Mouse (Mus musculus): ENCODE measurements around the gene Fmo1. TPM values are rescaled to one million over a fixed set of nuclear protein-coding genes. Genes with fewer than 3 reads are reported as not detected.

Gene Fmo1
- polyA plus RNA-seq (2015; fragmentation: Nextera tagmentation; extraction: Ambion mirVana): 39.6 and 42.2 TPM in 2 replicates

DNA sequence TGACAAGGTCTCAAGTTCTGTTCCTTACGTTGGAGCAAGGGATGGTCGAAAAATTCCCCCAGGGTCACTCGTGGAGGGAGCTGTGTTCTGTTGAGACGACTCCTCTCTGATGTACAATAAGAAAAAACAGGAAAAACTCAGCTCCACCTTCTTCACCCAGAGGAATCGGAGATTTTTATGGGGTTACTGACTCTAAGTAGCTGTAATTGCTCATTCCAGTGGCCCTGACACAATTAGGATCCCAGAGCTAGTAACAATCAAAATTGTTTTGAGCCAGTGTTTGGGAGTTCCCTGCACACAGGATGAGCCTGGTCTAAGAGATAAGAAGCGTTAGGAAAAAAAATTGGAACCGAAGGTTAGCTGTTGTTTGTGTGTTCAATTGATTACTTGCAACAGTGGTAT lies at the start of gene Fmo1:
TSS of gene Fmo1 (minus strand) at position 331 of the 402 bp plus-strand sequence.
- Histone ChIP-seq H3K4me1 (ENCODE audit: control insufficient read depth, insufficient read depth, low read depth, low read length) (no peaks in the 10 kb centered on the region), H3K27ac (ENCODE audit: low read depth, low read length) (no peak within 1 kb of the TSS), H3K4me3 (ENCODE audit: low read length) (no peak within 1 kb of the TSS), H3K27me3 (replicated peaks; ENCODE audit: control insufficient read depth, insufficient read depth, low read length) (no peaks in the 10 kb centered on the region), H3K9me3 (ENCODE audit: control insufficient read depth, low read length) (peaks cover 3% of the 10 kb centered on the region; the same call in 1 of the 2 replicates), H3K36me3 (ENCODE audit: control insufficient read depth, insufficient read depth, low read length) (no peaks in the 10 kb centered on the region), H3K4me2 (ENCODE audit: low read length) (no peak within 1 kb of the TSS), H3K9ac (ENCODE audit: low read depth, low read length) (no peak within 1 kb of the TSS)
- whole genome bisulfite sequencing: 79% methylated on average over 7 of the region's 7 CpGs
- ATAC-seq: no peak

DNA sequence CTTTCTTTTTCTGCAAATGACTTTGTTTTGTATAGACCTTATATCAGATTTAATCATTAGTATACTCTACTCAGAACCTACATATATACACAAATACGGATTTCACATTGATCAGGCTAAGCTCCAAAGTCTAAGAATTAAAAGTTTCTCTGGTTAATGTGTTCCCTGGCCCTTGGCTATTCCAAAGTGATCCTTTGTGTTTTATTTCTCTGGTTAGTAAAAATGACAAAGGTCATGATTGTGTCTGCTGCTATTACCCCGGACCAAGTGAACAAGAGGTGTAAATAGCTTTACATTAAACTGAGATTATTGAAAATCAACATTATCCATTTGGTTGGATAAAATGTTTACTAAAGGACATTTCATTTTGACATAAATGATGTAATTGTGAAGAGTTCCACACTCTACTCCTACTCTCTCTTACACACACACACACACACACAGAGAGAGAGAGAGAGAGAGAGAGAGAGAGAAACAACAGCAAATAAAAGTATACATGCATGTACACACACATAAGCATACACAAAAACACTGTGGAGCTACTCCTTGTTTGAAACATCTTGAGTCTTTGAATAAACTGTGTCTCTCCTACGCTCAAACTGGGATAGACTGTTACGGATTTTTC lies 48.6 kb upstream of the Fmo1 start:
- no peak overlapping the region for H3K4me2 ChIP-seq (ENCODE audit: low read length)
- H3K36me3 ChIP-seq (ENCODE audit: control insufficient read depth, insufficient read depth, low read length): no peaks in the 10 kb centered on the region
- WGBS: 91% methylated on average over 4 of the region's 4 CpGs
- H3K27me3 ChIP-seq (replicated peaks; ENCODE audit: control insufficient read depth, insufficient read depth, low read length): no peaks in the 10 kb centered on the region
- no peak overlapping the region for H3K27ac ChIP-seq (ENCODE audit: low read depth, low read length)
- H3K9me3 ChIP-seq (ENCODE audit: control insufficient read depth, low read length): no peaks in the 10 kb centered on the region
- H3K4me1 ChIP-seq (ENCODE audit: control insufficient read depth, insufficient read depth, low read depth, low read length): no peaks in the 10 kb centered on the region
- no peak overlapping the region for H3K9ac ChIP-seq (ENCODE audit: low read depth, low read length)
- H3K4me3 ChIP-seq (ENCODE audit: low read length): no peak overlapping the region
- ATAC-seq: no peak

DNA sequence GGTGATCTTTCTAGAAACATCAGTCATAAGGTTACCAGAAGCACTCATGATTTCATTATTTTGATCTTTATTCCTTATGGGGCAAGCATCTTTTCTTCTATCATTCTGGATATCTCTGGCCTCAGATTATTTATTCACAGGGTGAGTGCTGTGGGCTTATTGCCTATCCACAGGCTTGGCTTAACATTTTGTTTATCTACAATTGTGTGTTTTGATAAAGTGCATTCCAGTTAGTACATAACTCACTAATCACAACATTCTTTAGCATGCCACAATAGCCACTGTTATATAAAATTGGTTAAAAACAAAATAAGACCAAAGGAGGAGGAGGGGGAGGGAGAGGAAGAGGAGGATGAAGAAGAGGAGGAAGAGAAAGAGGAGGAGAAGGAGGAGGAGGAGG lies 45.7 kb upstream of the Fmo1 start:
- H3K4me3 ChIP-seq (ENCODE audit: low read length): no peak overlapping the region
- no peaks in the 10 kb centered on the region for H3K27me3 ChIP-seq (replicated peaks; ENCODE audit: control insufficient read depth, insufficient read depth, low read length)
- no peak overlapping the region for H3K9ac ChIP-seq (ENCODE audit: low read depth, low read length)
- no peaks in the 10 kb centered on the region for H3K9me3 ChIP-seq (ENCODE audit: control insufficient read depth, low read length)
- no peaks in the 10 kb centered on the region for H3K36me3 ChIP-seq (ENCODE audit: control insufficient read depth, insufficient read depth, low read length)
- no peak overlapping the region for H3K4me2 ChIP-seq (ENCODE audit: low read length)
- no peak overlapping the region for H3K27ac ChIP-seq (ENCODE audit: low read depth, low read length)
- no peak for ATAC-seq
- no peaks in the 10 kb centered on the region for H3K4me1 ChIP-seq (ENCODE audit: control insufficient read depth, insufficient read depth, low read depth, low read length)

DNA sequence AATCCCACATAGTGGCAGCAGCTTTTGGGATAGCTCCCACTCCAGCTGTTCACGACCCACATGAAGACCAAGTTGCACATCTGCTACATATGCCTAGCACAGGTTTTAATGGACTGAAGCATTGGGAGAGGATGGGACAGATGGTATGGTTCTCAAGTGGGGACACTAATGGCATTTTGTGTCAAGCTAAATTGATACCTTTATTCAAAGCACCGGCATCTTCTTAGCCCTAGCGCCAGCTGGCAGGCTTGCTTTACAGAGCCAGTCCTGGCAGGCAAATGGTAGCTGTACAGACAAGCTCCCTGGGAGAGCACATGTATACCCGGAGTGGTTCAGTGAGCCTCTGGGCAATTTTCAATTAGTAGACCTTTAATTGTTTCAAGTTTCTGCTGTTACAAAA lies 35.5 kb upstream of the Fmo1 start:
- Histone ChIP-seq H3K4me1 (ENCODE audit: control insufficient read depth, insufficient read depth, low read depth, low read length) (no peaks in the 10 kb centered on the region), H3K4me3 (ENCODE audit: low read length) (no peak overlapping the region), H3K9me3 (ENCODE audit: control insufficient read depth, low read length) (no peaks in the 10 kb centered on the region), H3K9ac (ENCODE audit: low read depth, low read length) (no peak overlapping the region), H3K27ac (ENCODE audit: low read depth, low read length) (no peak overlapping the region), H3K4me2 (ENCODE audit: low read length) (no peak overlapping the region), H3K36me3 (ENCODE audit: control insufficient read depth, insufficient read depth, low read length) (no peaks in the 10 kb centered on the region), H3K27me3 (replicated peaks; ENCODE audit: control insufficient read depth, insufficient read depth, low read length) (no peaks in the 10 kb centered on the region)
- peak; percentile 95 for ATAC-seq
- 45% methylated on average over 4 of the region's 4 CpGs for WGBS

DNA sequence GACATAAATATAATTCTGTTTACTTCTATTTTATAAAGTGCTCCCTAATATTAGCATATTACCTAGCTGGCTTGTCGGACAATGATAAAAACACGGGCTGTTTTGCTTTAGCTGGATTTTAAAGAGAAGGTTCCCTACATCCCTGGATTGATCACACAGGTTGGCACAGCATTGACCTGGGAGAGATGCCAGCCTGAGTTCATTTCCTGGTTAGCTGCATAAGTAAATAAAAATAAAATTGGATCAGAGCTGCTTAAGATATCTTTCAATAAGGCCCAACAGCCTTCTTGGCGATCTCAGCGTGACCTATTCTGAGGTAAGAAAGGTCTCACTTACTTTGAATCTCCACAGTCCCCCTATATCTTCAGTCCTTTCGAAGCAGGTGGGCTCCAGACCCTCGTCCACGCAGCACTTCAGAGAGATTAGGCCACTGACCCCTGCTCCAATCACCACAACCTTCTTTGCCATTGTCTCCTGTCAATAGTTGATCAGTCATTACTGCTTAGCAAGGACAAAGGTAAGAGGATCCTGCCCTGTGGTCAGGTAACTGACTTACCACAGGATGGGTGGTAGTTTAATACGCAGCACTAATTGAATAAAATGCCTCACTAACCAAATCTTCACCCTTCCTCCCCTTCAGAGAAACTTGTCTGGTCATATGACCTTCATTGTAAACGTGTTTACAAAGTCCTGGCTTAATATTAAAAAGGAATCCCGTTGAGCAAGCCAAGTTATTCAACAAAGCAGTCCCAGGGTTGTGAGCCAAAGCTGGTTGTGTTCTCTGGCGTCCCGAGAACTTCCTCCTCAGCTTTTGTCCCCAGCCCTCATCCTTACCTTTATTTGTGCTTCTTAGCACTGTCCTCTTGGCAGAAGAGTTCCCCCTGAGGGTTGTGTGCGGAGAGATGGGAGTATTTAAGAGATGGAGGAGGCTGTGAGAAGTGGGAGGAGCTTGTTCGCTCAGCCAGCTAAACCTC lies 31.7 kb upstream of the Fmo1 start, which contains the start of gene Fmo2:
TSS of gene Fmo2 (minus strand) at position 889 of the 974 bp plus-strand sequence.
- no peaks in the 10 kb centered on the region for H3K9me3 ChIP-seq (ENCODE audit: control insufficient read depth, low read length)
- WGBS: 76% methylated on average over 14 of the region's 14 CpGs
- ATAC-seq: no peak

DNA sequence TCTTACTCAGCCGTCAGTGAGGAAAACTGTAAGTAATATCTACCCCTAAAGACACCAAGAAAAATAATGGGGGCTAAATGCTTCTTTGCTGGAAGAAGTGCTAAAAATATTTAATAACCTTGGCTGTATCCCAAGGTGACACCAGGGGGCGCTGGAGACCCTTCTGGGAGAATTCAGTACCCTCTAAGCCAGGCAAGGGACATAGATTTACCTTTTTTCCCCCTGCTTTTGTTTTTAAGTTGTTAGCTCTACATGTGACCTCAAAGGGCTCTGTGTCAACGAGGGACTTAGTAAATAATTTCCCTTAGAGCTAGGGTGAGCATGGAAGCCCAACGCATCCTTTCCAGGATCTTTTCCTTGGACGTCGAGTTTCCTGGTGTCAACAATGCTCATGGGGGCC lies 29.5 kb upstream of the Fmo1 start:
- Histone ChIP-seq H3K9me3 (ENCODE audit: control insufficient read depth, low read length) (no peaks in the 10 kb centered on the region), H3K4me1 (ENCODE audit: control insufficient read depth, insufficient read depth, low read depth, low read length) (no peaks in the 10 kb centered on the region), H3K9ac (ENCODE audit: low read depth, low read length) (no peak overlapping the region), H3K27ac (ENCODE audit: low read depth, low read length) (no peak overlapping the region), H3K4me2 (ENCODE audit: low read length) (no peak overlapping the region), H3K4me3 (ENCODE audit: low read length) (no peak overlapping the region), H3K27me3 (replicated peaks; ENCODE audit: control insufficient read depth, insufficient read depth, low read length) (no peaks in the 10 kb centered on the region), H3K36me3 (ENCODE audit: control insufficient read depth, insufficient read depth, low read length) (no peaks in the 10 kb centered on the region)
- 43% methylated on average over 6 of the region's 6 CpGs for WGBS
- no peak for ATAC-seq

More for the DNA sequence above, 31.7 kb upstream of the Fmo1 start, which contains the start of gene Fmo2:
- H3K36me3 ChIP-seq (ENCODE audit: control insufficient read depth, insufficient read depth, low read length): no peaks in the 10 kb centered on the region
- H3K4me1 ChIP-seq (ENCODE audit: control insufficient read depth, insufficient read depth, low read depth, low read length): no peaks in the 10 kb centered on the region
- H3K27ac ChIP-seq (ENCODE audit: low read depth, low read length): no peak within 1 kb of the TSS
- H3K4me3 ChIP-seq (ENCODE audit: low read length): no peak within 1 kb of the TSS
- no peak within 1 kb of the TSS for H3K9ac ChIP-seq (ENCODE audit: low read depth, low read length)
- no peaks in the 10 kb centered on the region for H3K27me3 ChIP-seq (replicated peaks; ENCODE audit: control insufficient read depth, insufficient read depth, low read length)
- H3K4me2 ChIP-seq (ENCODE audit: low read length): no peak within 1 kb of the TSS

DNA sequence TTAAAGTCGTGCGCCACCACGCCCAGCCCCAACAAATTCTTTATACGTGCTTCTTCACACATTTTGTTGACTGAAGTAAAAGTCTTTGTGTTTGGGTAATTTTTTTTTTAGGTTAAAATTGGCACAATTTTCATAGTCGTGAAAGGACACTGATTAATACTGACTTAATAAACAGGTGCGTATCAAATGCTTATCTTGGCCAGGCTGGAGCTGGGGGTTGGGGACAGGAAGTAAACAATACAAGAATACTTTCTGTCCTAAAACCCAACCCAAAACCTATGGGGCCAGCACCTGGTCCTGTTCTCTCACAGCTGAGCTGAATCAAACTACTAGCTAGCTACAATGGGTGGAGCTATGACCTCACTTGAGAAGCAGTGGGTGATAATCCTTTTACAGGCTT lies 26.6 kb upstream of the Fmo1 start:
- no peak for ATAC-seq
- 92% methylated on average over 6 of the region's 6 CpGs for WGBS
- no peaks in the 10 kb centered on the region for H3K27me3 ChIP-seq (replicated peaks; ENCODE audit: control insufficient read depth, insufficient read depth, low read length)
- H3K4me3 ChIP-seq (ENCODE audit: low read length): no peak overlapping the region
- H3K9me3 ChIP-seq (ENCODE audit: control insufficient read depth, low read length): no peaks in the 10 kb centered on the region
- no peak overlapping the region for H3K4me2 ChIP-seq (ENCODE audit: low read length)
- no peak overlapping the region for H3K27ac ChIP-seq (ENCODE audit: low read depth, low read length)
- H3K9ac ChIP-seq (ENCODE audit: low read depth, low read length): no peak overlapping the region
- no peaks in the 10 kb centered on the region for H3K36me3 ChIP-seq (ENCODE audit: control insufficient read depth, insufficient read depth, low read length)
- H3K4me1 ChIP-seq (ENCODE audit: control insufficient read depth, insufficient read depth, low read depth, low read length): no peaks in the 10 kb centered on the region

DNA sequence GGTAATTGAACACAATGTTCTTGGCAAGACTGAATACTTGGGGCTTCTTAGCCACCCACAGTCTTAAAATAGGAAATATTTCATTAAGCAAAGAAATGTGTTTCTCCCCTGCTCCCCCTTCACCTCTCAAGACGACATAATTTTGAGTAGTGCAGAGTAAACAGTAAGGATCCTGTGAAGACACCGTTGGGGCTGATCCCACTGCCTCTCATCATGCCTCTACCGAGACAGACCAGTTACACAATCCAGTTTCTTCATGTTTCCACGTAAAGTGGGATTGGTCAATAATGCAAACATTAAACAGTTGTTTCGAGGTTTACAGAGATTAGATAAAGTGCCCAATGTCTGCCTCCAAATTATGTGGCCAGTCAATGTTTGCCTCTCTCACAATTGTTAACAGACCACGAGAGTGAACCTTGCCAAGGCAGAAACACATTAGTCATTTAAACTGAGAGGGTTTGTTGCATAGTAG lies 25.6 kb upstream of the Fmo1 start:
- ATAC-seq: no peak
- Histone ChIP-seq H3K4me2 (ENCODE audit: low read length) (no peak overlapping the region), H3K9me3 (ENCODE audit: control insufficient read depth, low read length) (no peaks in the 10 kb centered on the region), H3K27ac (ENCODE audit: low read depth, low read length) (no peak overlapping the region), H3K27me3 (replicated peaks; ENCODE audit: control insufficient read depth, insufficient read depth, low read length) (no peaks in the 10 kb centered on the region), H3K9ac (ENCODE audit: low read depth, low read length) (no peak overlapping the region), H3K4me3 (ENCODE audit: low read length) (no peak overlapping the region), H3K4me1 (ENCODE audit: control insufficient read depth, insufficient read depth, low read depth, low read length) (no peaks in the 10 kb centered on the region), H3K36me3 (ENCODE audit: control insufficient read depth, insufficient read depth, low read length) (no peaks in the 10 kb centered on the region)
- 76% methylated on average over 6 of the region's 6 CpGs for WGBS

DNA sequence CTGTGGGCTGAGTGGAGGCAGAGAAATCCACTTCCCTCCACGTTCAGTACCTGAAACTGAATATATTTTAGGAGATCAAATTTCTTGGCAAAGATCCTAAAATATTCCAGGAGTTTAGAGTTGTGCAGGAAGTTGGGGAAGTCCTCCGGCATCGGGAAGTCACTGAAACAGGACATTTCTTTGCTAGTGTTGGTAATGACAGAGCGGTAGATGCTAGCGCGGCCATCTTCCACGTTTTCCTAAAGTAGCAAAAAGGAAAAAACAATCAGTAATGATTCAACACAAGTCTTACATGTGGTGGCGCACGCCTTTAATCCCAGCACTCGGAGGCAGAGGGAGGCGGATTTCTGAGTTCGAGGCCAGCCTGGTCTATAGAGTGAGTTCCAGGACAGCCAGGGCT lies 22.2 kb upstream of the Fmo1 start:
- 90% methylated on average over 12 of the region's 12 CpGs for WGBS
- Histone ChIP-seq H3K4me3 (ENCODE audit: low read length) (no peak overlapping the region), H3K27ac (ENCODE audit: low read depth, low read length) (no peak overlapping the region), H3K4me1 (ENCODE audit: control insufficient read depth, insufficient read depth, low read depth, low read length) (no peaks in the 10 kb centered on the region), H3K36me3 (ENCODE audit: control insufficient read depth, insufficient read depth, low read length) (no peaks in the 10 kb centered on the region), H3K27me3 (replicated peaks; ENCODE audit: control insufficient read depth, insufficient read depth, low read length) (no peaks in the 10 kb centered on the region), H3K9ac (ENCODE audit: low read depth, low read length) (no peak overlapping the region), H3K9me3 (ENCODE audit: control insufficient read depth, low read length) (no peaks in the 10 kb centered on the region), H3K4me2 (ENCODE audit: low read length) (no peak overlapping the region)
- no peak for ATAC-seq
